Mouse (Mus musculus): ENCODE measurements around the gene Fmnl2. TPM values are rescaled to one million over a fixed set of nuclear protein-coding genes. Genes with fewer than 3 reads are reported as not detected.

The Fmnl2 gene
- polyA plus RNA-seq, 1 experiment from 2014 or later, result 6.7 TPM

DNA sequence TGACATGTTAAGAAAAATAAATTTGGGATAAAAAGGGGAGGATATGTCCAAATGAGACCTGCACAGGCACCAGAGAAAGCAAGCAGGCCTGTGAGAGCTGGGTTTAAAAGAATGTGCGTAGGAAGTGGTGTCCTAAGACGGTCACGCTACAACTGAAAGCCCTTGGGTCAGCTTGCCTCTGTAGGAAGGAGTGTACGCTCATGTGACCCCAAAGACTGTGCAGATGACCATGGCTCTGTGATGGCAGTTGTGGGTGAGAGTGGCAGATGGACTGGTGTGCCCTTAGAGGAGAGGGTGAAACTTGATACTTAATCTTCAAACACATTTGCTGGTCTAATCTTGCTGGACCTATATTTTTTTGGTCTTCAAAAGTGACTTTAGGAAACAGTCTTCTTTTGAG is 92.6 kb downstream of the Fmnl2 start:
- WGBS, result 81% methylated on average over 4 of the region's 4 CpGs
- no peak for DNase-seq (ENCODE audit: low spot score)
- H3K27ac ChIP-seq (replicated peaks), result no peak overlapping the region
- no peak overlapping the region for H3K4me3 ChIP-seq
- H3K9me3 ChIP-seq (replicated peaks), result peaks cover 7% of the 10 kb centered on the region; the same call in 1 of the 2 replicates
- peaks cover 16% of the 10 kb centered on the region for H3K36me3 ChIP-seq
- H3K27me3 ChIP-seq (ENCODE audit: low read depth, poor library complexity, severe bottlenecking), result no peaks in the 10 kb centered on the region
- H3K4me1 ChIP-seq, result peaks cover 40% of the 10 kb centered on the region

DNA sequence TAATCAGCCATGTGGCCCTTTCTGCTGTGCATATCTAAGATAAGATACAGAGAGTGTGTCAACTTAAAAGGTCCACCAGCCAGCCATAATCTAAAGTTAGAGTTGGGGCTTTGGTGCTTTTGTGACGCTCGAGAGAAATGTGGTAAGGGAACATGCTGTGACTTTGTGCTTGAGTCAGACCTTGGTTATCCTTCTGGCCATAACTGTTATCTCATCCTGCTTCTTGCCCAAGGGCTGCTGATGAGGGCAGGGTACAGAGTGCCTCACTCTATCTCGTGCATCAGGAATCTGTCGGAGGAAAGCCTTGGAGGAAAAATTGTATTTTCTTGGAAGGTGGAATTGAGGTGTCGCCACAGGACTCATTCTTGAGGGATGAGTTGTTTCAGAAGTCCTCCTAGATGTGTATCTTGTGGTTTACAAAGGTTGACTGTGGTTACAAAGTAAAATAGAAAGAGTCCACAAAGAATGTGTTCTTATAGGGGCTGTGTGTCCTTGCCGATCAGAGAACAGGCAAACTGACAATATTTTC is 94.6 kb downstream of the Fmnl2 start:
- 82% methylated on average over 6 of the region's 6 CpGs for WGBS
- H3K27me3 ChIP-seq (ENCODE audit: low read depth, poor library complexity, severe bottlenecking), result no peaks in the 10 kb centered on the region
- peaks cover 7% of the 10 kb centered on the region; the same call in 1 of the 2 replicates for H3K9me3 ChIP-seq (replicated peaks)
- H3K4me1 ChIP-seq, result peaks cover 20% of the 10 kb centered on the region
- H3K4me3 ChIP-seq, result no peak overlapping the region
- no peak overlapping the region for H3K27ac ChIP-seq (replicated peaks)
- DNase-seq (ENCODE audit: low spot score), result no peak
- peaks cover 16% of the 10 kb centered on the region for H3K36me3 ChIP-seq

DNA sequence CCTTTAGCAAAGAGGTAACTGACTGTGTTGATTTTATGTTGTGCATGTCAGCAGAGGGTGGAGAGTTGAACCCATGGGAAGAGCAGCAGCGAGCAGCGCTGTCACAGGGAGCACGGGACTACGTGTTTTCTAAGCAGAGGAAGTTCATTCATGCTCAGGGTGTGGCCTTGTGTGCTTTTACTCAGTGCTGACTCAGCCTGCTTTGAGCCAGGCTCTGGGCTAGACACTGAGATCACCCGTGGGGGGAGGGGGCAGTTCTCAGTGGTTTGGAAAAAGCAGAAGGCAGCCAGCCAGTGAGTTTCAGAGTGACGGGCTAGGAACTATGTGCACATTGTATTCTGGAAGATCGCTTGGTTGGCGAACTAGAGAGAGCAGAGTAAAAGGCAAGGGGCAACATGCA is 97.4 kb downstream of the Fmnl2 start:
- Histone ChIP-seq H3K4me3 (no peak overlapping the region), H3K27me3 (ENCODE audit: low read depth, poor library complexity, severe bottlenecking) (no peaks in the 10 kb centered on the region), H3K4me1 (peaks cover 46% of the 10 kb centered on the region), H3K9me3 (replicated peaks) (0 out of 2 replicates have a peak, but pooled peaks cover 3% of the 10 kb centered on the region), H3K27ac (replicated peaks) (no peak overlapping the region), H3K36me3 (no peaks in the 10 kb centered on the region)
- no peak for DNase-seq (ENCODE audit: low spot score)
- 83% methylated on average over 8 of the region's 8 CpGs for WGBS

DNA sequence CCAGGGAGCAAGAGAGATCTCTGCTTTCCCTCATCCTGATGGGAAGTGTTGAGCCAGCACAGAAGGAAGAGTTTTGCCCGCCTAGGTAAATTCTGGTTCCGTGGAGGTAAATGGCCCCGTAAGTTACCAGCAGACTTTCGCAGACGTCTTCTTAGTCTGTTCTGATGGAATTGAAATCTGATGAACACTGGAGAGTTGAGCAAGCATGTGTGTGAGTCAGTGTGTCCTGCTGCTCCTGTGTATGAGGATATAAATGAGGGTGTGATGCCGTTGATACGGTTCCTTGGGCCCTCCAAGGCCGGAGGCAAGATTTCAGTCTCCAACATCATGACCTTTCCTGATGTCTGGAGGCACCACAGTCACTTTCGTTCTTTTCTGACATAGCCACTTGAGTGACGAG is 98.2 kb downstream of the Fmnl2 start:
- no peak for DNase-seq (ENCODE audit: low spot score)
- Histone ChIP-seq H3K36me3 (no peaks in the 10 kb centered on the region), H3K27me3 (ENCODE audit: low read depth, poor library complexity, severe bottlenecking) (no peaks in the 10 kb centered on the region), H3K4me3 (no peak overlapping the region), H3K27ac (replicated peaks) (no peak overlapping the region), H3K4me1 (peaks cover 48% of the 10 kb centered on the region), H3K9me3 (replicated peaks) (0 out of 2 replicates have a peak, but pooled peaks cover 3% of the 10 kb centered on the region)
- WGBS, result 91% methylated on average over 10 of the region's 10 CpGs

DNA sequence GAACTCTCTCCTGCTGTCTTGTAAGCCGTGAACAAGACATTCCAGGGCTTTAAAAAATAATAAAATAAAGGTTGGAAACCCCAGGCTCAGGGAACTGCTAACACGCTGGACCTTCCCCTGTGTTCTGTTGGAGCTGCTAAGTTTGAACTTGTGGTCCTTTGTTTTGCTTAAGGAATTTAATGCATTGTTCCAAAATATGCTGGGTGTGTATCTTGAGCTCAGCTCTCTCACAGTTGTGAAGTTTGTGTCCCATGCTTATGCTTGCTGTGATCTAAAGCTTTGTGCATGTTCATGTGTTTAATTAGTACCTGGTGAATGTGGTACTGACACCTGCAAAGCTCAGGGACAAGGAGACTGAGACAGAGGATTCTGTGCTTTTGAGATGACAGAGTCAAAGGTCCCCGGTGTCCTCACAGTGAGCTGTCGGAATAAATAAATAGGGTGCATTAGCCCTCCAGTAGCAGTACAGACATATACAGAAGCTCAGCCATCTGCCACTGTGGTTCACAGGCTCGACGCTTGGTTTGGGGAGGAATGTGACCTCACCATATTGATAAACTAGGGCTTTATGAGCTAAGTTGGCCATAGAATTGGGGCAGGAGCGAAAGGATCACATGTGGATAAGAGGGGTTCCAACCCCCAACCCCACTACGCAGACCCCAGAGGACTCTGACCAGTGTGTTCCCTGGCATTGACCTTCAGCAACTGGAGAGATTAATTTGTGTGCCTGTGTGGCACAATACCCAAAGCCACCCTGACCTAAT is 100.3 kb downstream of the Fmnl2 start:
- peak overlapping the region; percentile 36 for H3K4me3 ChIP-seq
- H3K4me1 ChIP-seq, result peaks cover 47% of the 10 kb centered on the region
- H3K27me3 ChIP-seq (ENCODE audit: low read depth, poor library complexity, severe bottlenecking), result no peaks in the 10 kb centered on the region

DNA sequence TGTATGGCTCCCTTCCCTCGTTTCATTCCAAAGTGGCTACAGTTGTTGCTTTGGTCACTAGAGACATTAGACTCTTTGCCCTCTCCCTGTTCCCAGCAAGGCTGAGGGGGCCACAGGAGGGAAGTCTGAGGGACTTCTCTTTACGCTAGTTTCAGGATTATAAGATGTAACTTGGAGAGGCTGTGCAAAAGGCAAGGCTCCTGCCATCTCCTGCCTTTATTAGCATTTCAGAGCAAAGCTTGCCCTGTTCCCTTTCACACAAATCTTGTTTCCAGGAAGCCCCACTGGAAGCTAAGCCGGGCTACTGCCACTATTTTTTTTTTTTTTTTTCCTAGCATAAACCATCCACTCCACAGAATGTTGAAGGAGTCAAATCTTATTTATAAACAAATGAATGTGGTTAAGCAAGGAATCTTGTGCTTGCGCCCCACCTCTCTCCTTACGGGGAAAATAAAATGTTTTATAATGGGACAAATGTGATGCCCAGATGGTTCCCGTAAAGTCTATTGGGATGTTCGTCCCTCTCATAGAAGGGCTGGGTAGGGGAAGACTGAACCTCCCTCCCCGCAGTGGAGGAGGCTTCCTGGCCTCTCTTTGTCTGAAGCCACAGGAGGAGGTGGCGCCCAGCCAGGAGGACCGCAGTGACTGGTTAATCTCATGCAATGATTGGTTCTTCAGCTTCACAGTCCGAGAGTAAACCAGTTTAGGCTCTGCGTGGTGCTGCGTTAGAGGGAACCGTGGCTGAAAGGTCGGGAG is 101.1 kb downstream of the Fmnl2 start:
- WGBS, result 3% methylated on average over 15 of the region's 15 CpGs
- Histone ChIP-seq H3K9me3 (replicated peaks) (0 out of 2 replicates have a peak, but pooled peaks cover 3% of the 10 kb centered on the region), H3K4me1 (peaks cover 52% of the 10 kb centered on the region), H3K27ac (replicated peaks) (peak overlapping the region; percentile 77), H3K4me3 (peak overlapping the region; percentile 36), H3K27me3 (ENCODE audit: low read depth, poor library complexity, severe bottlenecking) (no peaks in the 10 kb centered on the region), H3K36me3 (no peaks in the 10 kb centered on the region)
- DNase-seq (ENCODE audit: low spot score), result peak; percentile 74

More for the DNA sequence above, 100.3 kb downstream of the Fmnl2 start:
- WGBS, result 22% methylated on average over 8 of the region's 8 CpGs
- Histone ChIP-seq H3K27ac (replicated peaks) (peak overlapping the region; percentile 77), H3K36me3 (no peaks in the 10 kb centered on the region), H3K9me3 (replicated peaks) (0 out of 2 replicates have a peak, but pooled peaks cover 3% of the 10 kb centered on the region)
- no peak for DNase-seq (ENCODE audit: low spot score)

DNA sequence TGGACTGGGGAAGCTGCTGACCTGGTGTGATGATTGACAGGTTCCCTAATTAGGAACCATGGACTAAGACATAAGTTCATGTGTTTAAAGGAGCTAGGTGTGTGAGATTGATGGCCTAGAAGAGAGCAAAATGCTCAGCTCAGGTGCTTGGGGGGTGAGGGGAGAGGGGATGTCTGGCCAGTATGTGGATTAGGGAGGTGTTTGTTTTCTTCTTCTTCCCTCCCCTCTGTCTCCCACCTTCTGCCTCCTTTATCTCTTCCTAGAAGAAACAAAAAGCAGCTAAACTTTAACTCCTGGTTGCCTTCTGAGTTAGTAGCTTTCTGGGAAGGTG is 101.6 kb downstream of the Fmnl2 start:
- Histone ChIP-seq H3K27me3 (ENCODE audit: low read depth, poor library complexity, severe bottlenecking) (no peaks in the 10 kb centered on the region), H3K9me3 (replicated peaks) (0 out of 2 replicates have a peak, but pooled peaks cover 2% of the 10 kb centered on the region), H3K27ac (replicated peaks) (peak overlapping the region; percentile 77), H3K36me3 (no peaks in the 10 kb centered on the region), H3K4me1 (peaks cover 58% of the 10 kb centered on the region), H3K4me3 (peak overlapping the region; percentile 36)
- DNase-seq (ENCODE audit: low spot score), result no peak

DNA sequence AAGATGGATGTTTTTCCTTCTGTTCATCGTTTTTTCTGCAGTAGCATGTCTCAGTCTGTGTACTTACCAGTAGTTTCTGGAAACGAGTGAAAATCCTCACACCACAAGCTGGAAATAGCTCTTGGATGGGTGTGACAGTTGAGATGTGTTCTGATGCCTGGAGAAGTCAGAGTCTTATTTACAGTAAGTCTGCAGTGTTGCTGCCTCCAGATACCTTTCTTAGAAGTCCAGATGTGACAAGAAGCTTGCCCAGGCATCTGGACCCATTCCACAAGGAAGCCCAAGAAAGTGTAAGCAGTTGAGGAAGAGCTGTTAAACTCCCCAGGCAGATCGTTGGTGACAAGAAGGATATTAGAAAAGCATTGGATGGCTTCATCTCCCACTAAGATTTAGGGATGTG is 102.3 kb downstream of the Fmnl2 start:
- Histone ChIP-seq H3K4me3 (no peak overlapping the region), H3K9me3 (replicated peaks) (no peaks in the 10 kb centered on the region), H3K4me1 (peaks cover 63% of the 10 kb centered on the region), H3K36me3 (no peaks in the 10 kb centered on the region), H3K27ac (replicated peaks) (no peak overlapping the region), H3K27me3 (ENCODE audit: low read depth, poor library complexity, severe bottlenecking) (no peaks in the 10 kb centered on the region)
- DNase-seq (ENCODE audit: low spot score), result no peak
- 52% methylated on average over 3 of the region's 3 CpGs for WGBS

DNA sequence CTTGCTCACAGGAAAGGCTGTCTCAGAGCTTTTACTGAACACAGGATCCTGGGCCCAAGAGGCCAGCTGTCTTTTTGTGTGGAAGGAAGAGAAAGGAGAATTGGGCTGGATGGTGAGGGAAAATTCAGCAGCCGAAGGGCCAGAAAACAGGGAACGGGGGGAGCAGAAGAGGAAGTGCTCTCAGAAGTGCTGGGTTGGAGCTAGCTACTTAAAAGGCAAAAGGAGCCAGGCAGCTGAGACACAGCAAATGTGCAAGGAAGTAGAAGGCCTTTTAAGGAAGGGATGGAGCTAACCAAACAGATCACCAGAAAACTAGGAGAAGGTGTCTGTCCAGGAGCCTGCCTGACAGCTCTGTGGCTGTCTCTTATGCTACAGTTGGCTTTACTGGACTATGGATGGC is 103.0 kb downstream of the Fmnl2 start:
- no peaks in the 10 kb centered on the region for H3K36me3 ChIP-seq
- peak overlapping the region; percentile 7; the same call in 1 of the 2 replicates for H3K27ac ChIP-seq (replicated peaks)
- 56% methylated on average over 2 of the region's 2 CpGs for WGBS
- no peak overlapping the region for H3K4me3 ChIP-seq
- H3K4me1 ChIP-seq, result peaks cover 64% of the 10 kb centered on the region
- H3K27me3 ChIP-seq (ENCODE audit: low read depth, poor library complexity, severe bottlenecking), result no peaks in the 10 kb centered on the region
- H3K9me3 ChIP-seq (replicated peaks), result no peaks in the 10 kb centered on the region
- DNase-seq (ENCODE audit: low spot score), result no peak

DNA sequence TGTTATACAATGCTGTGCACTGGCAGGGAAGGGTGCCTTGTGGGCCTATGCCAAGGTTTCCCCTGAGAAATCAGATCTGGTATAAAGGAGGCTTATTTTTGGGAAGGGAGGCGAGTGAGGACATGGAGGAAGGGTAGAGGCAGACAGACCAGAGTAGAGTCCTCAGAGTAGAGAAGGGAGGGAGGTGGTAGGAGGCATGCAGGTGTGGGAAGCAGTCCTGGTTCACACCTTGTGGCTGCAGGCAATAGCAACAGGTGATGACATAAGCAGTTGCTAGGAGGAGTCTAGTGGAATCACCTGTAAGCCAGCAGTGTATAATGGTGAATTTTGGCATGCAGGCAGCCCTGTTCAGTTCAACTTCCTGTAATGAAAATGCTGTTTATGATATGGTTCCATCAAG is 105.8 kb downstream of the Fmnl2 start:
- WGBS, result 79% methylated on average over 1 of the region's 1 CpGs
- Histone ChIP-seq H3K36me3 (no peaks in the 10 kb centered on the region), H3K4me1 (peaks cover 56% of the 10 kb centered on the region), H3K4me3 (no peak overlapping the region), H3K27ac (replicated peaks) (no peak overlapping the region), H3K27me3 (ENCODE audit: low read depth, poor library complexity, severe bottlenecking) (no peaks in the 10 kb centered on the region), H3K9me3 (replicated peaks) (no peaks in the 10 kb centered on the region)
- DNase-seq (ENCODE audit: low spot score), result no peak

DNA sequence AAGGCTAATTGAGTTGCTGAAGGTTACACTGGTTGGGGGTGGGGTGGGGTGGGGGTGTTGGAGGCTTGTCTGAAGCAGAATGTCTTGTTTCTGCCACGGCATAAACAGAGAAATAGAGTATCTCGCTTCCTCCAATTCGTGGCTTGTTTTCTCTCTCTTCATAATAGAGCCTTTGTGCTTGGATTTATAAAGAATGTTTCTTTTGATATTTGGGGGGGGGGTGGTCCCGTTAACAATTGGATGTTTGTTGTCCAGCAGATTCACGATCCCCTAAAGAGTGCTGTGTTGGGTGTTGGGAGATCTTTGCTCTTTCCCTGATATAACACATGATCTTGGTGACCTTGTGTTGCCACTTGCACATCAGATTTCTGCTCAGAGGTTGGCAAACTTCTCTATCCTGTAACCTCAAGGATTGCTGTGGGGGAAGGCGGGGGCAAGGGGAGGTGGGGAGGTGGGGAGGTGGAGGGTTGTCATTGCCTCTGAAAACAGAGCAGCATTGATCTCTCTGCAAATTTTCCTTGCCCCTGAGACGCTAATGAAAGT is 106.8 kb downstream of the Fmnl2 start:
- WGBS, result 68% methylated on average over 7 of the region's 7 CpGs
- peaks cover 46% of the 10 kb centered on the region for H3K4me1 ChIP-seq
- H3K27me3 ChIP-seq (ENCODE audit: low read depth, poor library complexity, severe bottlenecking), result no peaks in the 10 kb centered on the region
- H3K36me3 ChIP-seq, result no peaks in the 10 kb centered on the region
- H3K27ac ChIP-seq (replicated peaks), result no peak overlapping the region
- no peak overlapping the region for H3K4me3 ChIP-seq
- H3K9me3 ChIP-seq (replicated peaks), result no peaks in the 10 kb centered on the region
- DNase-seq (ENCODE audit: low spot score), result no peak

DNA sequence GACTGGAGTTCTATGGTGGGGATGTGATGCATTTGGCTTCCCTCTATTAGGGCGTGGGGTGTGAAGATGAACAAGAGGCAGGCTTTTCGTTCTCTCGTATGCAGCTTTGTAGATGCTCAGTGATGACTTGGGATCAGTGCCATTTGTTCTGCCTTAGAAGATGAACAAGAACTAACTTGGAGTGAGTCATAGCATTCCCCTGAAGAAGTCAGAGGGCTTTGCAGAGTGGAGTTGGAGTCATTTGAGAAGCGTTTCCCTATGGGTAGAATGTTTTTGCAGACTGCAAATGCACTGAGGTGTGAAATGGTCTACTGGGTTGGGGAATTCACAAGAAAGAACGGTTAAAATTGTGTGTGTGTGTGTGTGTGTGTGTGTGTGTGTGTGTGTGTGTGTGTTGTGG is 108.6 kb downstream of the Fmnl2 start:
- Histone ChIP-seq H3K4me3 (no peak overlapping the region), H3K36me3 (no peaks in the 10 kb centered on the region), H3K9me3 (replicated peaks) (no peaks in the 10 kb centered on the region), H3K27ac (replicated peaks) (no peak overlapping the region), H3K4me1 (peaks cover 28% of the 10 kb centered on the region), H3K27me3 (ENCODE audit: low read depth, poor library complexity, severe bottlenecking) (no peaks in the 10 kb centered on the region)
- DNase-seq (ENCODE audit: low spot score), result no peak
- WGBS, result 79% methylated on average over 5 of the region's 5 CpGs
